Mouse (Mus musculus) heart, adult 11 months (tissue): ENCODE measurements at regions not wholly inside any gene's neighbourhood (a gene's known extent, or its start where the extent isn't known, plus 50 kb on each side); places are given as distances from the start of the nearest gene placed in this dataset.

Experiments used
- DNase-seq: peaks from one replicate; pipeline ENCODE4 v3.0.0; 2022

DNA sequence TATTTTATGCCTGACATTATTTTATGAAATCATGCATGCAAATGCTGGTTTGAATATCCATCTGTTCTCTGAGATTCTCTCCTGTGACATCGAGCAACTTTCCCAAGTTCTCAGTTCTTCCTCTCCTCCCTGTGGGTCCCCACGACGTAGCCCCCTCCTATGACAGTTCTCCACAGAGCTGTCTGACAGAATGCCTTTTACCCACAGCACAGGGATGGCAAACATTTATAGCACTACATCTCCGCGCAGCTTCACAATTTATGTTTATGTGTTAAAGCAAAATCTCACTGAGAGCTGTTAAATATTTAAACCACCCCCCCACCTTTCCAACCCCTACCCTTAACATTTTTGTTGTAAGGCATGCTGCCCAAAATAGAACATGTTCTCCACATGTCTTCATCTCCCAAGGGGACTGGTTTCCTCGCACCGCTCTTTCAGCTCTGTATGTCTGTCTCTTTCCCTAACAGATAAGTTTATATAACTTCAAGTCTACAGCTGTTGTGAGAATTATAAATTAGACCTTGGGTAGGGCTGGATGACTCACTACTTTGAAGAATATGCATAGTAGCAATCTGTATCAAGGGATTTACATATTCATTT lies 63.5 kb upstream of the Ndst3 start:
- no peak for DNase-seq

DNA sequence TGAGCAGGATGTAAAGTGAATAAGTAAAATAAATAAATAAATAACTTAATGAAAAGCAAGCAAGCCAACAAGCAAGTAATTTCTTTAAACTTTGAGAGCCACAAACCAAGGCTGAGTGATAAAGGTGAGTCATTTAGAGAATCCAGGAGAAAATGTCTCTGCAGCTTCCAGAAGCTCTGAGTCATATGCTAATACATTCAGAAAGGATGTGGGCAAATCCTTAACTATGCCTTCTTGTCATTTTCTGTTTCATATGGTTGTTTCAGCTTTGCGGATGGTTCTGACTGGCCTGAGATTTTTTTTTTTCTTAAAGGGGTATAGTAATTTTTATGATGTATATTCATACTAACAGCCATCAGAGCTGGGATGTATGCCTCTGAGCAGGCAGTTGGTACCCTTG lies 64.3 kb upstream of the Ndst3 start:
- no peak for DNase-seq

DNA sequence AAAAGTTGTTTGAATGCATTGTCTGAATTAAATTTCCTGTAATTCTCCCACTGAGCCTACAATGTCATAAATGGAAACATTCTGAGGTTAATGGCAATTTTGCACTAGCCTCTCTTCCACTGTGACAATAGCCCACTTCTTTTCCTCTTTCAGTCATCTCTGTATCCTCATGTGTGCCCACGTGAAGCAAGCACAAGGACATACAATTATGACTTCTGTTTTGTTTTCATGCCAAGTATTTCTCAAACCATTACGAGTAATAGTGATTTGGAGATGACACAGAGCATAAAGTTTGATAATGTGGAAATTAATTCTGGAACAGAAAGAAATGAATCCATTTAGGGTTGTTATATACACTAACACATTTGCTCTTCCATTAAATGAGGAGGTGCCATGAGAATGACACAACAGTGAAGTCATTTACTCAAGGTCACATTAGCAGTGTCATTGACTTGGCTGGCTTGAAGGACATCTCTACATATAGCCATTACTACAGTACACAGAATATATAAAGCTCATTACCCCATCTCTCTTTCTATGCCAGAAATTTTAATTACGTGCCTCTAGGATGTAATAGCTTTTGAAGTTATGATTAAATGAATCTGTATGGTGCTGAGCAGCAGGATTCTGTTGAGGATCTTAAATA lies 75.4 kb upstream of the Ndst3 start:
- no peak for DNase-seq

DNA sequence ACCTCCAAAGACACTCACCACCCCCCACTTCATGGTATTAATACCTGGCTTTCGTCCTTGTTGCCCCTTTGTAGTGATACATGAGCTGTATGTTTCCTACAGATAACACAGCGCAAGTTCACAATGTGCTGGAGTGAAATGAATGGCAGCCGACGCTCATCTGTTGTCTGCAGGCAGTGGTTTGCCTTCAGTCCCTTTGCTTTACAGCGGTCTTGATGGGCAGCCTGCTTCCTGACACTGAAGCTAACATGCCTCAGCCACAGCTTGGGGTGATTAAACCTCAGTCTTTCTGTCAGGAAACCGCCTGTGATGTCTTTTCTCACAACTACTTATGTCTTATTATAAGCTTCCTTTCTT lies 75.9 kb upstream of the Ndst3 start:
- no peak for DNase-seq

DNA sequence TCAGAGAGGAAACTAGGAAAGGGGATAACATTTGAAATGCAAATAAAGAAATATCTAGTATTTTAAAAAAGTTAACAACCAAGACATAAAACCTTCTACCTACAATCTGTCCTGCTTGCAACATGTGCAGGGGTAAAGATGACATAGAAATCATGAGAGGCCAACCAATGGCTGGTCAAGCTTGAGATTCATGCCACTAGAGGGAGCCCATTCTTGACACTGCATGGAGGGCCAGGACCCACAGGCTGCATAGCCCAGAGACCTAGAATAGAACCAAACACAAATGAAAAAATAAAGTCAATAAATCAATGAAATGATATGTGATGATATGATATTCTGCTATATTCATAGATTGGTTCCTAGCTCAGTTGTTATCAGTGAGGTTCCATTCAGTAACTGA lies 89.9 kb upstream of the Ndst3 start:
- DNase-seq, result no peak

DNA sequence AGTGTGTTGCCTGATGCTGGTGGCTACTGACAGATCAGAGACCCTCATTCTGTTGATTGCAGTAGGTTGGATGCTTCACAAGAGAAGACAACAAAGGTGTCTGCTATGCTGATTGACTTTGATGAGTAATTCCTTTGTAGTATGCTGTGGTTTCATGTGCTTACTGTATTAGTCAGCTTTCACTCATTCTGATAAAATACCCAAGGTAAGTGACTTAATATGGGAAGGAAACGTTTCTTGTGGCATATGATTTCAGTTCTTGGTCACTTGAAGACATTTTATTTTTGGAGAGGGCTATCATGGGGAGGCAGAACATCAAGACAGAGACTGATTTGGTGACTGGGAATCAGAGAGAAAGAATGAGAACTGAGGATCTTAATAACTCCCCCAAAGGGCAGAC lies 90.9 kb upstream of the Ndst3 start:
- no peak for DNase-seq

DNA sequence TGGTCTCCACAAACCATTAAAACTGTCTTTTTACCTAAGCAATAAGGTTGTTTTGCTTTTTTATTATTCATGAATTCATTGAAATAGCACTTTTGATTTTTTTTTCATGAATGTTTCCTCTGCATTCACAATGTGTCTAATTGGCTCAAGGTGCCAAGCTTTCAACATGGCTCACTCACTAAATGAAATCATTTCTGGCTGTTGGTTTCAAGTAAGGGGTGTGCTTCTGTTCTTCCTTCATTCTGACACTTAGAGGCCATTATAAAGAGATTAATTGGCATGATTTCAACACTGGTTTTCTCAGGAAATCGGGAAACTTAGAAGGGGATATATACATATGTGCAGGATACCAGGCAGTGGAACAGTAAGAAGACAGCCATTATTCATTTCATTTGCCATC lies 93.5 kb upstream of the Ndst3 start:
- no peak for DNase-seq

DNA sequence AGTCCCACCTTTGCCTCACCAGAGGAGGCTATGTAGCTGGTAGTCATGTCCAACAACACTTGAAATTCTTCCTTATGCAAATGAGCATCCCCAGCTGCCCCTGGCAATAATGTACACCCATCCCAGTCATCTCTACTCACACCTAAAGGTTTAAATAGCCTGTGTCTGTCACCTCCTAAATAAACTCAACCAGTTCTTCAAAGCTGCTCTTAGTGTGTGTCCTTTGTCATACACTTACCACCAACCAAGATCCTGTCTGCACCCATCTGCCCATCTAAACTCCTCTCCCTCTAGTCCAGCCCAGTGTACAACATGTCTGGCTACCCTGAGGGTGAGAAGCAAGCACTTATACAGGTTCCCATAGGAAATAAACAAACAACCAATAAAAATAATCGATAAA lies 103.4 kb upstream of the Ndst3 start:
- no peak for DNase-seq

DNA sequence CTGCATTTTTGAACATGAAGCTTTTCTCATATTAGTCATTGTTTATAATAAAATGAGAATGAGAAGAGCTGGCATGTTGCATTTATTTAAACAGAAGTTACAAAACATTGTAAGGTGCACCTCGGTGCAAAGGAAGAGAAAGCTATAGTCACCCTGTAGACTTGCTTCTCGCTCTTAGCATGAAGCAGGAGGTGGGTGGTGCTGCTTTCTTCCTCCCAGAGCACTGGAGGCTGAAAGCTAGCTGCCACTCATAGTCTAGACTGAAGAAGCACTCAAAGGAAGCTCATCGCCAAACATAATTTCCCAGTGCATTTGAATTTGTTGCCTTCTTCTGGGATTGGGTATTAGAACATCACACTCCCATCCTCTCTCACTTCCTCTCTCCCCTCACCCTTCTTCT lies 114.7 kb upstream of the Ndst3 start:
- DNase-seq, result no peak

DNA sequence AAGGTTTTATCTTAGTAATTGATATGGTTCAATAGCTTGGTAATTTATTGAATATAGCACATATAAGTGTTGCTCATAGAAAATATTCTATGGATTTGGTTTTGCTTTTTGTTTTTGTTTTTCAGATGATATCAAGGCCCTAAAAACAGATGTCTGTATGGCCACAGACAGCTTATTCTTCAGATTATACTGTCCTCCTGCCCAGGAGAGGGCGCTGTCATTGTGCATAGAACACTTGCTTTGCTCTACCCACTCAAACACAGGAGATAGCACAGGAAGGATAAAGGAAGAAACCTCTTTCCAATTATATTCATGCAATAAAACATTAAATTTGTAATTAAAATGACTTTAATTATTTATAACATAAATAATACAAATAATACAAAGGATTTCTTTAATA lies 115.4 kb upstream of the Ndst3 start:
- DNase-seq, result no peak

DNA sequence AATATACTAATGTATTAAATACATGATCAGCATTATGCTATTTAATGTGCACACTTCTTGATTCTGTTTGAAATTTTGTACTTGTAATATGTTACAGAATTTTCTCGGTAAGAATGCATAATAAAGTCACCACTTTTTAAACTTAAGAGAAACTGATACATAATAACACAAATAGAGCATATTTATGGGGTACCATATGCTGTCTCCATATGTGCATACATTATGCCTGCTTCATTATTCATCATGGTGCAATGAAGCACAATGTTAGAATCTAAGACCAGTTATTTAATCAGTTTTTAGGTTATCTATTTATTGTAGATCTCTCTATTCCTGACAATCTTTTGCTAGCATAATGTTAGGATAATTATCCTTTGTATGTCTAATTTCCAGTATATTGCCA lies 115.9 kb upstream of the Ndst3 start:
- DNase-seq, result no peak

DNA sequence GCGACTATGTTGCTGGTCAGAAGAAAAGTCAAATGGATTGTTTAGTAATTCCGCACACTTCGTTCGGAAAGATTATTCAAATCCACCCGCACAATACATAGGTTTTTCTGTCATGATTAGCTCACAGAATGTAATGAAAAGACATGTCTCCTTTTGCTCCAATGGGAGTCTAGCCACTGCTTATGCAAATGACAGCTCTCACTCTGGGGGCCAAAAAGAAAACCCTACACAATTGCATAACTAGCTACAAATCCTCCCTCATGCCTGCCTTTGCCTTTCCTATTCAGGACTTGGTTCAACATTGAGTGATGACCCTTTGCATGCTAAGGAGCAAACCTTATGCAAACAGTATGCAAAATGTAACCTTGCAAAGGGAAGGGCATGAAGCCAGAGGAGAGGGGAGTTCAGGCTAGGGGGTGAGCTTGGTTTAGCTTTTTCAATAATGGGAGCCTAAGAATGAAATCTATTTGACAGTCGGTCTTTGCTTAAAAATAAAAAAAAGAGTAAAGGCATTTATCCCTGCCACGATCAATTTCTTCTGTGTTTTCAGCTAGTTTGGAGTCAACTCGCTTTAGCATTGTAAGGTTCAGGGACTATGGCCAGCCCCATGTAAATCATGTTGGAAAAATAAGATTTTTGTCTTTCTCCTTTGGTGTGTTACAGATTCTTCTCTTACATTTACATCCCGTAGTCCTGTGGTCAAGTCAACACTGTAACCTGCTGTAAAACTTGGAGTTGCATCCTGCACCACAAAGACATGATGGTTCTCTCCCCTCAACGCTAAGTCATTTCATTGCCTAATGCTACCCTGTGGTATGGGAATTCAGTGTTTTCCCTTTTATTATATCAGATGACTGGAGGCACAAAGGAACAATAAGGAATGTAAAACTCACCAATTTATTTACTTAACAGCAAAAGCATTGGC lies 119.6 kb upstream of the Ndst3 start:
- peak; percentile 28 for DNase-seq

DNA sequence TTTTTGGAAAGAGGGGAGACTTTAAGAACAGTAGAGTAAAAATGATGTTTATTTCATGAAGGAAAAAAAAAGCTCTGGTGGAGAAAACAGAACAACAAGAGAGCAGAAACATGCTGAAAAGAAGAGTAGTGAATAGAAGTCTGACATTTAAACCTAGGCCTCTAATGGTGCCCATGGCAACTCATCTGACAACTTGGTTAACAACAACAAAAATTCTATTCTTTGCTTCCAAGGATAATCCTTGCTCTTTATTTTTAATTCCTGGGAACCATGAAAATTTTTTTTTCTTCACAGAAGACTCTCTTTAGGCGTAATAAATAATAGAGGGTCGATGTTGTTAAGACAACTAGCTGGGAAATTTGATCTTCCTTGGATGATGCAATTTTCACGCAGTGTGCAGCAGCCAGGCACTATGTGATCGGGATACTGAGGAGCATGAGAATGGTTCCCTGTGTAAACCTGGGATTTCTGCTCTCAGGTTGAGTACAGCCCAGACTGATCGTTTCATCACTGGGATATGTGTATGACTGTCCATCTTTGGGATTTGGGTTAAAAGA lies 120.4 kb upstream of the Ndst3 start:
- no peak for DNase-seq

DNA sequence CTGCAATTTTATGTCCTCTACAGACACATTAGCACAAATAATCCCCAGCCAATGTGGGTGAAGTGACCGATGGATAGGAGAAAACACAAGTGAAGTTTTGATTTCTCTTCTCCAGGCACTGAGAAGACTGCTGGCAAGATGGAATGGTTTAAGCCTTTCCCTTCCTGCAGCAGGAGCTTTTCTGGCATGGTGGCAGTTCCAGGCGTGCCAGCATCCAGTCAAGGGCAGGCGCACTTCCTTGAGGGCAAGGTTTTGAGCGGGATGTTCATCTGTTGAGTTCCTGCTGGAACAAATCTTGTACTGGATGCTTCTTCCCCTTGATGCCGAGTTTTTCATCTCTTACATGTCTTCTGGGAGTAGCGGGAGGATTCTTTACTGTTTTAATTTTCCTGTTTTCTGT lies 138.1 kb upstream of the Ndst3 start:
- no peak for DNase-seq

DNA sequence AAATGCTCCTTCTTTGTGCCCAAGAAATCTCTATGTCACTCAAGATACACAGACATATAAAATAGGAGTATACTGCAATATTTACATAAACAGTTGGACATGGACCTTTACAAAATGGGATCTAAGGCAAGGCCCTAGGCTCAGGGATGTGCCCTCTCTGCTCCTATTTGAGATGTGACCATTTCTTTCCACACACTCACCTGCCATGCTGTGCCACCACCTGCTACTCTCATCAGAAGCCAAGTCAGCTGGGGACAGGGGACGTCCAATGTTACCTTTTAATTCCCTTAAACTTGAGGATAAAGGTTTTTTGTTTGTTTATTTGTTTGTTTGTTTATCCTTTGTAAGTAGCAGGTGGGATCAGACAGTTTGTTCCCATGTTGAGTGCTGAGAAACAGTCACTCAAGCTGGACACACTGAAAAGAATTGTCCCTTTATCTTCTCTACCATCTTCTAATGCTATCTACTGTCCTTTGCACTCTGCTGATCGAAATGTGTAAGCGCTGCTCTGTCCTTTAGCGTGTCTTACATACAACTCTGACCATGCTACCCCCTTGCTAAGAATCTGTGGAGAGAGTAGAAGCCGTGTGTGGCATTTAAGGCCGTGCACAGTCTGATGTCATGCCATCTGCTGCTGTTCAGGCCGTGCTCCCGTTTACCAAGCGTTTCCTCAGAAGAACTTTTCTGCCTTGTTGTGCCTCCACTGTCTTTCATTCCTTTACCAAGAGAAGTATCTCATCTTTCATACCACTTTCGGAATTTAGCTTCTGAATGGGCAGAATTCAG lies 147.9 kb upstream of the Ndst3 start:
- no peak for DNase-seq

DNA sequence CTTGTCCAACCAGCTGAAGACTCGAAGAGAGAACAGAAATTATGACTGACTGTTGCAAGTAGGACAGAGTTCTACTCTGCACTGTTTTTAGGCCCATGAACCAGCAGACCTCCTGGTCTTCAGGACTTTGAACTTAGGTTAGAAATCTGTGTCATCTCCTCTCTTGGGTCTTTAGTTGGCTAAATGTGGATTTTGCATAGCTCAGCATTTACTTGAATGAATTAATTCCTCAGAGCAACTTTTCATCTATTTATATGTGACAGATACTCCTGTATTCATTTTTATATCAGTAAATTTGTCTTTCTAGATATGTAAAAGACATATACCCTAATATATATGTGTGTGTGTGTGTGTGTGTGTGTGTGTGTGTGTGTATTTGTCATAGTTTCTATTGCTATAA lies 155.9 kb upstream of the Ndst3 start:
- DNase-seq, result no peak

DNA sequence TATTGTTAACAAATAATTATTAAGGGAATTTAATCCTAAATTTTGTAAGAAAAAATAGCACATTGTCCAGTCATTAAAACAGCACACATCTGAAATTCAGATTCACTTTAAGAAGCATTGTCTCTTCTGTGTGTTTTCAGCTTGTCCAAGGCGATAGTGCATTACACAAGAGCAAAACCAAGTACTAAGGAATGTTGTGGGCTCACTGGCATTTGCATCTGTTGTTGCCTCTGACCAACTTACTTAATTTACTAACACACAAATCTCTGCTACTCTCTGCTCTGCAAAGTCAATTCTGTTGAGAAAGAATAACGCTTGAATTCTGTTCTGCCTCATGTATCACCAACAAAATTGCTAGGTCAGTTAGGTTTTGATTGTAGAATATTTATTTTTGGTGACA lies 158.0 kb upstream of the Ndst3 start:
- no peak for DNase-seq

DNA sequence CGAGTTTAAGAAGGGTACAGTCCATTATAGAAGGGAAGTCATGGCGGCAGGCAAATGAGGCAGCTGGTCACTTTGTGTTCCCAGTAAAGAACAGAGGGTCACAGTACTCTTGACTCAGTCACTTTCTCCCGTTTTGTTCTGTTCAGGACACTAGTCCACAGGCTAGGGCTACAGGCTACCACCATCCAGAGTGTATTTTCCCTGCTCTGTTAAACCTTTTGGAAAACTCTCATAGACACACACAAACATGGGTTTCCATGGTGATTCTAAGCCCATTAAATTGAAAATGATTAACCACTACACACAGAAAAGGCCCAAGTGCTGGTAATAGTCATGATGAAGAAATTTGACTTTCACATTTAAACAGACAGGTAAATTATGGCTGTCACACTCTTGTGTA lies 162.2 kb upstream of the Ndst3 start:
- no peak for DNase-seq

DNA sequence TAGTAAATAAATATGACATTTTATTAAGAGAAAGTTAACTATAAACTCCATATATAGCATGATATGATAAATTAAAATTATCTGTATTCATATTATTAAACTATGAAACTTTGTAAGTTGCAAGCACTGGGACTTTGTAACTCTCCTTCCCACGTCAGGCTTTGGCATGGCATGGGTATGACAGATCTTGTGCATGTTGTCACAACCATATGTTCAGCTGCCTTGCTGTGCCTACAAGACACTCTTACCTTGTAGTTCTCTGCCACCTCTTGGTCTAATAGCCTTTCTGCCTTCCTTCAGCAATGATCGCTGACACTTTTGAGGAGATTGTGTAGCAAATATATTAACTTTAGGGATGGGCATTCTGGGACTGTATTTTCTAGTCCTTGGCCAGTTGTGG lies 183.1 kb upstream of the Ndst3 start:
- DNase-seq, result no peak

DNA sequence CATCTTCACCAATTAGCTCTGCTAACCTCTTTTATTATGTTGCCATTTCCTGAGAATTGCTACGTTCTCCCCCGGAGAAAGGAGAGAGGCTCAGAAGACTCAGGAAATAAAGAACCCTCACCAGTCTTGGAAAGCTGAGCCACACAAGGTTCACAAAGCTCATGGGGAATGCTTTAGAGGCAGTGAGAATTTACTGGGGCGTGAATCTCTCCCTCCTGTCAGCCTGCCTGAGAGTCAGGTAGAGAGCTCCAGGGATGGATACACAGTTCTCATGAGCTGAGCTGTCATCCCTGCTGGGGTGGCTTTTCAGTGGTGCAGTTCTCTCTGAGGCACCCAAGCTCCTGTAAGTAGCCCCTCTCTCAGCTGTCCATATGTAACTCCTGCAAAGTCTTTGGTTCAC lies 203.0 kb upstream of the Ndst3 start:
- no peak for DNase-seq

DNA sequence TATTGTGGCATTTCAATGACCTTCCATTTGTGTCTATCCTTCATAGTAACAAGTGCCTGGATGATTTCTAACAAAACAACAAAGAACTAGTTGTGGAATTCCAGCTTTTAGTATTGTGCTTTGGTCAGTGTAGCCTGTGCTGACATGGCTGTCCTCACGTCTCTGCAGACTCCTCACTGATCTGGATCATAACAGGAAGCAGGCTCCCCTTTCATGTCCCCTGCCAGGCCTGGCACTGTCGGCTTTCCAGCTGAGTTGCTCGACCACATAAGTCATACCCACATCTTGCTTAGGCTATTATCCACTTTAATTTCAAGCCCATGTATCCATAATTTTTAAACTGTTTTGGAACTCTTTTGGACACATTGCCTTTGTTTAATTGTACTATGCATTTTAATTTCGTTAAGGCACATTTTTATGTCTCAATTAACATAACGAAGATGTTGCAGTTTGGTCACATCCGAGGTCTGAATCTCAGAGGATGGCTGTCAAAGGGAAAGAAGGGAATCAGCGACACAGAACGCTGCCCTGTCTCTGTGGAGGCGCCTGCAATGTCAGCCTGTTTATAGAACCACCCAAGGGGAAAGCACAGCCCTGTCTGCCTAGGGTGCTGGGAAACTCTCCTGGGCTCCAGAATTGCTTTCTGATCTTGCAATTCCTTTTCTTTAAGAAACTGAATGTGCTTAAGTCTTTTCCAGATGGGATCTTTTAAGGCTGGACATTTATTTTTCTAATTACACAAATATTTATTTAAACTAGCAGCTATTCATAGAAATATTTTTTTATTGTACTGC lies 215.5 kb upstream of the Ndst3 start:
- no peak for DNase-seq

DNA sequence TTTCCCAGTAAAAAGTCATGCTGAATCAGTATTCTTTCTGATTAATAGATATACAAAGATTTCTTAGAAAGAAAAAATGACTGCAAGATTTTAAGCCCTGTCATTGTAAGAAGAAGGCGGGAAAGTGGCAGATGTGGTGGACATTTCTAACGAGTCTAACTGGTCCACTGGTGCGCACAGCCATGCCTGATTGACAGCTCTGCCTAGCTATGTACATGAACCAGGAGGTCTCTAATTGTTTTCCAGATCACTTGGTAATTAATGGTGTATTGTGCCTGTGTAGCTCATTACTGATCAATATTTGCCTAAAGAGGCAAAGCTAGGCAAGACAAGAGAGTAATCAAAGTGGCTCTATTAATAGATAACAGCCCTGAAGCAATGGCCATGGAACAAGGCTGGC lies 227.5 kb upstream of the Ndst3 start:
- no peak for DNase-seq
